Mouse (Mus musculus) frontal cortex, postnatal 10 days (tissue): ENCODE measurements at regions not wholly inside any gene's neighbourhood (a gene's known extent, or its start where the extent isn't known, plus 50 kb on each side); places are given as distances from the start of the nearest gene placed in this dataset.

Source experiments
- DNase-seq, 2 experiments: peaks; one replicate each; pipeline ENCODE4 v3.0.0; 2022; ENCODE audit warnings: low spot score in 2 of 2, mixed read lengths in 1 of 2

DNA sequence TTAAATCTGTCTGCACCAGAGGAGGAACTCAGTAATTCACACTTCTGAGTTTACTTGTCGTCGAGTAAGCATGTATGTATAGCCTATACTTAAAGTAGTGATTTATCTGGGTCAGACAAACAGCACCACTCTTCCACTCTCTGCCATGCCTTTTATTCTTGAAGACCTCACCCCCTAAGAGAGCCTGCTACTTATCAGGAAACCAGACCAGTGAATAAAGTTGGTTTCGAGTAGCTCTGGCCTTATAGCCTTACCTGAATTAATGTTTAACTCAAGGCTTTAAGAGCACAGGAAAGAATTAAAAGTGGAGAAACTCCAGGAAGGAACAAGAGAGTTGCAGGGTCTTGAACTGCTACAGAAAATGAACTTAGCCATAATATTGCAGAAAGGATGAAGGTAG, 398.1 kb downstream of the Lmo4 start:
- DNase-seq = no peak

DNA sequence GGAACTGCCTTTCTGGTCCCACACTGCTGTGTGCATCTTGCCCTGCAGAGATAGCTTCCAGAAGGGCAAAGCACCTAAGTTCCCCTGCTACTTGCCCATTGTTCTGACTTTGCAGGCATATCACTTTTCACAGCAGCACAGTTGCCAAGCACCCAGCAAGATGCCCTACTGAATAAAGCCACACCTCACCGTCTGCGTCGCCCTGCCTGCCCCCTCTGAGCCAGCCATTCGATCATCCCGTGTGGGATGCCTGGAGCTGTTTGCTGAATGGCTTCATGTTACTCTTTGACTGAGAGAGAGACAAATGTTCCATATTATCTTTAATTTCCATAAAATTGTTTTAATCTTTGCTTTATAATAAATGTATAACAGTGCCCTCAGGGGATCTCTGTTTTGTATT, 407.2 kb downstream of the Lmo4 start:
- no peak for DNase-seq

GRCm38 (mm10) chr3:143790905-143791304, 414.1 kb downstream of the Lmo4 start:
- DNase-seq = no peak

DNA sequence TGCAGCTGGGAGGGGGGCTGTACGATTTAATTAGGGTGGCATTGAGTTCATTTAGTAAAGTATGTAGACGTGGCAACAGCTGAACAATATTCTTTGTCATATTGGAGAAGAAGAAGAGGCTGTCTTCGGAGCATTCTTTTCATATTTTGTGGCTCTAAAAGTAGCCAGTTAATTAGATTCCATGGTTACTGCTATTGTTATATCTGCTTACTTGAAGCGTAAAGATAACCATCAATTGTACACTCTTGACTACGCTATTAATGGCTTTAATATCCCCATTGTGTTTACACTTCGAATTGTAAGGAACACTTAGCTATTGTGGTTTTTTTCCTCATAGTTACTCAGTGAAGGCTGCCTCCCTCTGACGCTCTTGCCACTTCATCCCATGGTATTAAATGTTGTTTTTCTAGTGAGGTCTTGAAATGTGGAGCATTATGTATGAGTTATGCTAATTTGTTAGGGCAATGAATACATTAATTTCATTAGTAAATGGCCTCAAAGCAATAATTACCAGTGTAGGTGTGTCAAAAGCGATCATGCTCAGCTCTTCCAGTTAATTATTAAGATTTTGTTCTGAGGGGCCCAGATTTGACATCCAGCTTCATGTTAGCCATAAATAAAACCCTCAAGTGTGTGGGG, 415.0 kb downstream of the Lmo4 start:
- DNase-seq = no peak

DNA sequence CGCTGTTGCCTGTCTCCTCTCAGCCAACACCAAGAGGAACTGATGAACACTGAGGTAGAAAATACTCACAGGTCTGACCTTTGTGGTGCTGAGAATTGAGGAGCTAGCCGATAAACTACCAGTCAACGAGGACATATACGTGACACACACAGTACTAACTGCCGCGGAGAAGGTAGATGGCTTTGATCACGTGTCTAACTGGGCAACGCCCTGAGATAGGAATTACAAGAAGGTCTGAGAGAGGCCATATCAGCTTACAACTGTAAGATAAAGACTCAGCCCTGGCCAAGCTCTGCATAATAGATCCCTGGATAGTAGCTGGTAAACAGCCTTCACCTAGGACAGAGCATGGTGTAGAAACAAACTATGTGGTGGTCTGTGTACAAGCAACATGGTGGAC, 418.1 kb downstream of the Lmo4 start:
- DNase-seq = no peak

- no peak for DNase-seq
Observed at GRCm38 (mm10) chr3:143784353-143784791, 420.6 kb downstream of the Lmo4 start.

- no peak for DNase-seq
Observed at GRCm38 (mm10) chr3:143778161-143778560, 426.9 kb downstream of the Lmo4 start.

DNA sequence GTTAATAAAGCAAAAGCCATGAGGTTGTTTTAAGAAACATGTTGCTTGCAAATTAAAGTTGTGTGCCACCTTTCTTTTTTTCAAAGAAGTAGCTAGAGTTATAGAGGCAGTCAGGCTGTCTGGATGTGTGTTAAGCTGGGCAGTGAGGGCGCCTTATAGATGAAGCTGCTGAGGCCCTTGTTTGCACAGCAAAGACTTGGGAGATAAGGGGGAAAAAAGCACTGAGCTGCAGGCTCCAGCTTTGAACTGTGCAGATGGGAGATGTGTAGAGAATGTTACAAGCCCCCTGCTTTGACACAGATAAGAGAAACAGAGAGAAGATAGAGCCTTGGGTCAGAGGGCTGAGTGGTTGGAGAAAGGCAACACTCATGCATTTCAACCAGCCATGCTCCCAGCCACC, 445.7 kb downstream of the Lmo4 start:
- no peak for DNase-seq

DNA sequence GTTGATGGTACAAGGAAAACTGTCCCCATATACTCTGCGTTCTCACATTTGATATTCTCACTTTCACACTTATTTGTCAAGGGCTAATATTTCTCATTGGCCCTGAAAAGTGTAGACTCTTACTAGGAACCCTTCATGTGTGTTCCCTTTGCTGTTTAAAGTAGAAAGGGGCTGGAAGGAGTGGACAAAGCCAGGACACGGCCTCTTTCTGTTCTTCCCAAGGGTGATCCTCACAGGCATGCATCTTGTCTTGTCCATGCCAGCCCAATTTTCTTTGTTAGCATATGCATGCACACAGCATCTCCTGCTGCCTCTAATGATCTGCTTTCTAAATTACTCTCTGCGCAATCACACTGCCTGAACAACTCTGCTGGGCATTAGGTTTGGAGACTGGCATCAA, 451.8 kb downstream of the Lmo4 start:
- no peak for DNase-seq

DNA sequence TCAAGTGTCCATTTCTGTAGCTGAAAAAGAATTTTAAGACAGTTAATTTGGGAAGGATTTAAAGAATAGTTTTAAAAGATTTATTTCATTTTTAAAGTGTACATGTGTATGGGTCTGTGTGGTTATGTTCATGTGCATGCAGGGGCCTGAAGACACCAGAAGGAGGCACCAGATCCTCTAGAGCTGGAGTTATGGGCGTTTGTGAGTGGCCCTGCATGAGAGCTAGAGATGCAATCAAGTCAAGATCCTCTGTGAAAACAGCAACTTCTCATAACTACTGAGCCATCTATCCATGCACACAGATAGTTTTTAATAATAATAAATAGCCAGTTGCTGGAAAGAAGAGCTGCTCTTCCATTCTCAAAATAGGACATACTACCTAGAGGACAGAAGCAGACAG, 452.4 kb downstream of the Lmo4 start:
- DNase-seq = no peak

DNA sequence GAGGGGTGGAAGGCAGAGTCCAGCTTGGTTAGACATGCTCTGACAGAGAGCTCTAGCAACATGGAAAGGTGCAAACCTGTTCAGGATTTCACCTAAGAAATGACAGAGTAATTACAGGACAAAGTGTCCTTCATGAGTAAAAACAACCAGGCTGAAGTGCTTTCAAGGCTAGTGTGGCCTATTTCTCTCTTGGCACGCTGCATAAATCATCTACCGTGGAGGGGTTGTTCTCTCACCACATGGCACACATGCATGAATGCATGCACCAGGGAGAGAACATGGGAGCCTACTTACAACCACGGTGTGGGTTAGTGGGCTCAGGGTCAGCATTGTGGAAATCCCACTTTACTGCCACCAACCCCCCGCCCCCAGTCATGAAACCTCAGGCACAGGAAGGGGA, 454.9 kb downstream of the Lmo4 start:
- no peak for DNase-seq

DNA sequence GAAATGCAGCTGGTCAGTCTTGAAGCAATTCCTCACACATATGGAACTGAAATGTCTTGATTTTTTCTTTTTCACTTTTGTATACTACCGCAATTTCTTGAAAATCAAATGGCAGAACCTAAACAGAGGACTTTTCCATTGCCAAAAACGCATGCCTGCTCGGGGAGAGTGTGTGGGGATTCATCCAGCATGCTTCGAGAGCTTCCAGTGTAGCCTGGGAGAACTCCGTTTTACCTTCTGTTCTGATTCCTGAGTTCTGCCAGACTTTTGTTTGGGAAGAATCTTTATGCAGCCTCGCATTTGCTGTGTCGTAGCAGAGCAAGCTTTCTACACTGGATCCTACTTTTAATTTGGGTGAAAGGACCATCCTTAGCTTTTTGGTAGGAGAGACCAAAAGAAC, 461.4 kb downstream of the Lmo4 start:
- no peak for DNase-seq

- DNase-seq = no peak
Observed at GRCm38 (mm10) chr3:143742786-143743571, 462.0 kb downstream of the Lmo4 start.

GRCm38 (mm10) chr3:143738676-143739075, 466.3 kb downstream of the Lmo4 start:
- no peak for DNase-seq

DNA sequence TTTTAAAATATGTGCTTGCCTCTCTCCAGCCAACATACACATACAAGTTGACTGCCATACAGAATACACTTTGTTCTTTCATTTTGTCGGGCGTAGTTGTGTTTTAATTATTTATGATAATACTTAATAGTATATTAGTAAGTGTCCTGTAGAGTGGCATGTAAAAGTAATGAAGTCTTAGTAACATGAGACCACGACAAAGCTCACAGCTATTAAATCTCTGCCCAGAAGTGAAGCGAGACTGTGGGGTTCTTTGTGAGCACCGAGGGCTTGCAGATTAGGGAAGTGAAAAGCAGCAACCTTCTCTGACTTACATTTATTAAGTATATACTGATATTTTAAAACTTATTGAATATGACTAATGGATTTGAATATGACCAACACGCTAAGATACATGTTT, 467.2 kb downstream of the Lmo4 start:
- DNase-seq = no peak

DNA sequence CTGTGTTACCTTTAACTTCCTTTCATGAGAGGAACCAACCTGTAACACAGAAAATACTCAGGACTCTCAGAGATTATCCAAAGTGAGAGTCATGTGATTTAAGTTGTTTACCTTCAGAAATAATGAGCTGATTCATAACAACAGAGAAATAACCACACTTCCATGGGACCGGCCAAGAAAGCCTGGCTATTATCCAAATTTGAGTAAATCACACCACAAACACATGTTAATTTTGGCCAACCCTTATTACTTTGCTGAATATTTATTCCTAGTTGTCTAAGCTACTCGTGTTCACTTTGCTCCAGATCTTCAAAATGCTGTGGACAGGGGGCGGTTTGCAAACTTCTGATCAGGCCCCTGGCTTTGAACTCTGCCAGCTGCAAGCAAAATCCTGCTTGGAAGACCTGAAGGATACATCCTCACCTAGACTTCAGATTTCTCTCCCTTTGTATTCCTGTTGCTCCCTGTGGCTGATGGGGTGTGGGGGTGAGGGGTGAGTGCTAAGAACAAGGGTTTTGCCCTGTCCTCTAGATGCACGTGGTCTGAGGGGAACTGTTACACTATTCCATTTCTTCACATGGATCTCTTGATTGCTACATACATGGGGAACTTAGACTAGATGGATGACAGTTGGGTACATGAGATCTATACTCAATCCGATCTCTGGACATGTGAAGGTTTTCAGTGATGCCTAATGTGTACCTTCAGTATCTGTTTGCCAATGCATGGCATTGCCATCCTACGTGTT, 468.2 kb downstream of the Lmo4 start:
- DNase-seq = no peak

- DNase-seq = no peak
Observed at GRCm38 (mm10) chr3:143734791-143735190, 470.2 kb downstream of the Lmo4 start.

GRCm38 (mm10) chr3:143732966-143733725, 471.9 kb downstream of the Lmo4 start:
- DNase-seq = no peak

DNA sequence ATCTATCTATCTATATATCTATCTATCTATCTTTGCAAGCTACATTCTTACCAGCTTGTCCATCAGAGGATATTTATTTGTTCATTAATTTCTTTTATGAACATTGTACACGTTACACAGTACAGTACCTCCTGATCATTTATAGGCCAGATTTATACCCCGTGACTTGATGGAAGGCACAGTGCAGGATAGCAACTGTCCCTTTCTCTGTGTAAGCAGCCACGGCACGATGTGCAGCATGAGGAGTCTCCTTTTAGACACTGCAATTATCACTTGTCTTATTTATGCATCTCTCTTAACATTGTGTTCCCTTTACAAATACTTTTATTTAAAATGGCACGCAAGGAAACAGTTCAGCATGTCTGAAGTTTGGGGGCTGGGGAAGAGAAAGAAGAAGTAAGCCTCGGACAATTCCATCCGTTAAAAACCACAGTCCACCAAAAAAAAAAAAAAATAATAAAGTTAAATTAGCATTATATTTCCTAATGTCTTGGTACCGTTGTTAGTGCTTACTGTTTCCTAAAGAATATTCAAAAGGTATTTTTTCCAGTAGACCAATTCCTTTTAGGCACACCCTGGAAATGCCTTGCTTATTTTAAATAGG, 475.4 kb downstream of the Lmo4 start:
- DNase-seq = no peak

DNA sequence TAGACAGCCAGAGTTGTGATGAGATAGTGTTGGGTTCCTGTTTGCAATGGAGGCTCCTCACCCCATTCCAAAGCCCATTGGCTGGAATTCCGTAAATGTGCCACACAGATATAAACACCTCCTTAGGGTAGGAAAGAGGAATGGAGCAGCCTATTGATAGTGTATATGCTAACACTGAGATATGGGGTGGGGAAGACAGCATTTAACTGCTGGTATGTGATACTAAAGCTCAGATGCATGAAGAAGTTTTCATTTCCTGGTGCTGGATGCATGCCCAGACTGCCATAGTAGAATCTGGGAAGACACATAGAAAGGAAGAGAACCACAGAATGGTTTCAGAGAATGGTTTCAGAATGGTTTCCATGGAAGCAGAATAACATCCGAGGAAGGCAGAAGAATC, 482.4 kb downstream of the Lmo4 start:
- peak in 1 of 2 experiments; percentile 28 for DNase-seq

GRCm38 (mm10) chr3:143722082-143722481, 482.9 kb downstream of the Lmo4 start:
- DNase-seq = no peak

DNA sequence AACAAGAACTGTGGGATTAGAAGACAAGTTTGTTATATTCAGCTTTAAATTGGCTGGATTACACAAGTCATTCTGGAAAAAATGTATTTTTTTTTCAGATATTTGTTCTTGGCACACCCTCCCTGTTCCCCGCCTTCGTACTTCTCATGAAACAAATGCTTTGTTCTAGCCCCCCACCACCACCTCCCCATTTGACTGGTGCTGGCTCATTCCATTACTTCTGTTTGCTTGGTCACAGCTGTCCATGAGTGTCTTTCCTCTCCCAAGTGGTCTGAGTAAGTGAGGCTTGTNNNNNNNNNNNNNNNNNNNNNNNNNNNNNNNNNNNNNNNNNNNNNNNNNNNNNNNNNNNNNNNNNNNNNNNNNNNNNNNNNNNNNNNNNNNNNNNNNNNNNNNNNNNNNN, 491.8 kb downstream of the Lmo4 start:
- no peak for DNase-seq
